Mouse (Mus musculus): Measurements from ENCODE around the gene Ptpn20. TPM values are rescaled to one million over a fixed set of nuclear protein-coding genes. Genes with fewer than 3 reads are reported as not detected.
A peak's percentile ranks its signal among the peaks of the same experiment; 100 is the strongest.

Ptpn20 gene
- total RNA-seq (2021) = under 1 TPM; 0.49 to 0.63 TPM
- long read RNA-seq, experiment 1 = 0 reads
- long read RNA-seq, experiment 2 = 0 reads

- DNase-seq (ENCODE audit: extremely low spot score in 1 of 2, low spot score in 2 of 2) = no peak
- no peak within 1 kb of the TSS for H3K27ac ChIP-seq
- H3K4me3 ChIP-seq = no peak within 1 kb of the TSS
- intact Hi-C loops (cut with DNase I) = no loop called here
- TF ChIP-seq CTCF (IDR thresholded peaks at IDR 0.05) = peak; percentile 37
Measured at GRCm38 (mm10) chr14:33588951-33589350, at the start of gene Ptpn20. Gene Ptpn20 (plus strand): TSS chr14:33589207.

DNA sequence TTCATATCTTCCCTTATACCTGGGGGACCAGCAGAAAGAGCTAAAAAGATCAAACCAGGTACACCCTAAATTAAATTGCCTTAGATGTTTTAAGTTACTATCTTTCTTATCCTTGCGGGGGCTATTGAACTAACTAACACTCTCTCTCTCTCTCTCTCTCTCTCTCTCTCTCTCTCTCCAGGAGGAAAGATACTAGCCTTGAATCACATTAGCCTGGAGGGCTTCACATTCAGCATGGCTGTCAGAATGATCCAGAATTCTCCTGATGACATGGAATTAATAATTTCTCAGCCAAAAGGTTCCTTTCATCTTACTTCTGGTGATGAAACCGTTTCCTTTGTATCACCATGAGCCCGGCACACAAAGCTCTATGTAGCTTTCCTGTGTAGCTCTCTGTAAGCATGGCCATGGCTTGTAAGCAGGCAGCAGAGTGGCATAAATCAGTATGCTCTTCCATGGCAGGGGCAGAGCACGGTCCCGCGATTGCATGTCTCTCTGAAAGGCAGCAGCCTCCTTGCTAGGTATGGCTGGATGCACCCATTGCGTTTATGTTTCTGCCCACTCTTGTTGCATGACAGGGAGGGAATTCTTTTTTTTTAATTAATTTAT, 49.3 kb upstream of the Ptpn20 start:
- intact Hi-C loops (cut with DNase I) = no loop called here
- Histone ChIP-seq H3K4me3 (no peak overlapping the region), H3K27ac (no peak overlapping the region)
- peak in 1 of 2 experiments; percentile 2 for DNase-seq (ENCODE audit: extremely low spot score in 1 of 2, low spot score in 2 of 2)
- TF ChIP-seq CTCF (IDR thresholded peaks at IDR 0.05) = no peak

GRCm38 (mm10) chr14:33545565-33546143, 43.4 kb upstream of the Ptpn20 start:
- intact Hi-C loops (cut with DNase I) = loop anchor here (1.0 kb wide), 1 partner anchor 14 kb away; no protein-coding TSS in a partner anchor
- Histone ChIP-seq H3K27ac (peak overlapping the region; percentile 70; the same call in 1 of the 2 replicates), H3K4me3 (no peak overlapping the region)
- DNase-seq (ENCODE audit: extremely low spot score in 1 of 2, low spot score in 2 of 2) = peak in 1 of 2 experiments; percentile 11
- TF ChIP-seq CTCF (IDR thresholded peaks at IDR 0.05) = no peak

- peak in 1 of 2 experiments; percentile 11 for DNase-seq (ENCODE audit: extremely low spot score in 1 of 2, low spot score in 2 of 2)
- no peak for TF ChIP-seq CTCF (IDR thresholded peaks at IDR 0.05)
- Histone ChIP-seq H3K27ac (peak overlapping the region; percentile 68), H3K4me3 (no peak overlapping the region)
- intact Hi-C loops (cut with DNase I) = no loop called here
Measured at GRCm38 (mm10) chr14:33548650-33549049, 40.4 kb upstream of the Ptpn20 start.

DNA sequence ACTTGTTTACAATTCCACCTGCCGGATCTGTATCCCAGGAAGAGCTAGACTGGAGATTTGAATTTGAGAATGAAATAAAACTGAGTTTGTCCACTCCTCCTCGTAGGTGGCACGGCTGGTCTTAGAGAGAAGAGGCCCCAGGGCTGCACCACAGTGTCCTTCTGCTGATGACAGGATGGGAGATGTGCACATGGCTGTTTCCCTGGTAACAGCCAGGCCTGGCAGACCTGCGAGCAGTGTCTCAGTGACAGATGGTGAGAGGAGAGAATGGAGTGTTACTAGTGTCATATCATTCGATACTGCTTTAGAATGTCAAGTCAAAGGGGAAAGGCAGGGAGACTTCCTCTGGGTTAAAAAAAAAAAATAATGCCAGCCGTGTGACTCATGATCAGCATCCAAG, 39.2 kb upstream of the Ptpn20 start:
- Histone ChIP-seq H3K27ac (peak overlapping the region; percentile 67), H3K4me3 (no peak overlapping the region)
- peak in 1 of 2 experiments; percentile 23 for DNase-seq (ENCODE audit: extremely low spot score in 1 of 2, low spot score in 2 of 2)
- intact Hi-C loops (cut with DNase I) = no loop called here
- no peak for TF ChIP-seq CTCF (IDR thresholded peaks at IDR 0.05)

DNA sequence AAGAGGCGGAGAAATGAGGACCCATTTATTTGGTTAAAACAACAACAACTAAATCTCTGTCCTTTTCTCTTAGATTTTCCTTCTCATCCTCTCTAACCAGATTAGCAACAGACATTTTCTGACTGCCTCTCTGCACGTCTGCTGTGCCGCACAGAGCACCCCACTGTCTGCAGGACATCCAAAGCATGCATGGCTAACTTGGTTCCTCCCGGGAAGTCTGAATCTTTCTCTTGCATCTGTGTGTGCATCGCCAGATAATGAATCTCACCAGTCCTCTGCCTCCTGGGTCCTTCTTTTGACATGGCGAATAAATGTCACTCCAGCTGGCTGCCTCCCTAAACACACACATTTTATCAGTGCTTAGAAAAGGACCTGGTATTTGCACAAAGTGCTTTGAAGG, 18.3 kb upstream of the Ptpn20 start:
- Histone ChIP-seq H3K27ac (no peak overlapping the region), H3K4me3 (no peak overlapping the region)
- TF ChIP-seq CTCF (IDR thresholded peaks at IDR 0.05) = no peak
- intact Hi-C loops (cut with DNase I) = no loop called here
- no peak for DNase-seq (ENCODE audit: extremely low spot score in 1 of 2, low spot score in 2 of 2)

- no peak for DNase-seq (ENCODE audit: extremely low spot score in 1 of 2, low spot score in 2 of 2)
Measured at GRCm38 (mm10) chr14:33573643-33574042, 15.4 kb upstream of the Ptpn20 start.

GRCm38 (mm10) chr14:33579771-33580484, 9.1 kb upstream of the Ptpn20 start:
- peak in 1 of 2 experiments; percentile 14 for DNase-seq (ENCODE audit: extremely low spot score in 1 of 2, low spot score in 2 of 2)
- Histone ChIP-seq H3K4me3 (no peak overlapping the region), H3K27ac (no peak overlapping the region)
- peak; percentile 57 for TF ChIP-seq CTCF (IDR thresholded peaks at IDR 0.05)
- intact Hi-C loops (cut with DNase I) = loop anchor here (2.0 to 5.0 kb wide), 3 partner anchors 59 to 198 kb away; partner anchors contain the start of gene Mapk8

More at GRCm38 (mm10) chr14:33573643-33574042, 15.4 kb upstream of the Ptpn20 start:
- Histone ChIP-seq H3K4me3 (no peak overlapping the region), H3K27ac (no peak overlapping the region)
- intact Hi-C loops (cut with DNase I) = no loop called here
- TF ChIP-seq CTCF (IDR thresholded peaks at IDR 0.05) = no peak

DNA sequence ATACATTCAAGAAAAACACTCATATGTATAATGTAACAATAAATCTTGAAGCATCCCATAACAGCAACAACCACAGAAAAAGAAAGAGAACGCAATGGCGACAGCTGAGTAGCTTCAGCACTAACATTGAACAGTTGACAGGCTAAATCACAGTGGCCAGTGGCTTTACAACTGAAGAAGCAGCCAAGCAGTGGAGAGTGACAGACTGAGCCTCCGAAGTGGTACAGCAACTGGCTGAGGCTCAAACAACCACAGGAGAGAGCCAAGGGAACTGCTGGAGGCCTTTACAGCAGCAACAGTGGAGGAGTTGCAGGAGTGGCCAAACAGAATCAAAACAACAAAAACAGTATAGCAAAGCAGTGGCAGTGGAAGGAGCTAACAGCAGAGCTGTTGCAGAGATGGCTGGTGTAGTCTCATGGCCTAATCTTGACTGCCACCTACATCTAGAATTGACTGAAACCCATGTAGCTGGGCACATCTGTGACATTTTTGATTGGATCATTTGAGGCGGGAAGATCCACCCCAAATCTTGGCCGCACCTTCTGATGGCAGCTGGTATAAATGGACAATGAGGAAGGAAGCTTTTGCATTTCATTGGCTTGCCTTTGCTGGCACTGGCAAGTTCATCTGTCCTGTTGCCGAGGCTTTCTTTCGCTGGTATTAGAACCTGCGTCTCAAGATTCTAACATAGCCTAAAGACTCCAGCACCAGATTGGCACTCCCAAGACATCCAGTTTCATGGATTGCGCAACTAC, 9.5 kb downstream of the Ptpn20 start:
- no peak for DNase-seq (ENCODE audit: extremely low spot score in 1 of 2, low spot score in 2 of 2)
- TF ChIP-seq CTCF (IDR thresholded peaks at IDR 0.05) = no peak
- no peak overlapping the region for H3K27ac ChIP-seq
- intact Hi-C loops (cut with DNase I) = no loop called here
- no peak overlapping the region for H3K4me3 ChIP-seq

GRCm38 (mm10) chr14:33607431-33607830, 18.4 kb downstream of the Ptpn20 start:
- TF ChIP-seq CTCF (IDR thresholded peaks at IDR 0.05) = no peak
- no peak for DNase-seq (ENCODE audit: extremely low spot score in 1 of 2, low spot score in 2 of 2)
- Histone ChIP-seq H3K4me3 (peak overlapping the region; percentile 16; the same call in 1 of the 2 replicates), H3K27ac (no peak overlapping the region)
- intact Hi-C loops (cut with DNase I) = no loop called here

- intact Hi-C loops (cut with DNase I) = no loop called here
Measured at GRCm38 (mm10) chr14:33625036-33625435, 36.0 kb downstream of the Ptpn20 start.

More at GRCm38 (mm10) chr14:33625036-33625435, 36.0 kb downstream of the Ptpn20 start:
- Histone ChIP-seq H3K27ac (no peak overlapping the region), H3K4me3 (no peak overlapping the region)
- no peak for DNase-seq (ENCODE audit: extremely low spot score in 1 of 2, low spot score in 2 of 2)
- no peak for TF ChIP-seq CTCF (IDR thresholded peaks at IDR 0.05)
